Mouse (Mus musculus) liver, postnatal 0 days (tissue): Measurements from ENCODE around the gene Fam13c.

Experiments
- CTCF ChIP-seq: sonication (generic); IDR thresholded peaks from 2 replicates; pipeline ENCODE4 v1.5.1; 2016; ENCODE audit warnings: antibody characterized with exemption, low read depth
- EP300 ChIP-seq: IDR thresholded peaks from 2 replicates; pipeline ENCODE4 v1.6.1; 2016; ENCODE audit warnings: antibody characterized with exemption, low read depth, mild to moderate bottlenecking

GRCm38 (mm10) chr10:70437289-70437688 lies 3.0 kb upstream of the Fam13c start:
- TF ChIP-seq CTCF (no peak), EP300 (no peak)
